Mouse (Mus musculus) spleen, adult 2 months (tissue): ENCODE data around the gene Cracr2b. TPM values are rescaled to one million over a fixed set of nuclear protein-coding genes. Genes with fewer than 3 reads are reported as not detected.

Source experiments
- DNase-seq, 2 experiments: peaks; one replicate each; pipeline versions ENCODE4 v3.0.0 to v3.0.0-alpha.2; 2012 to 2021; ENCODE audit warnings: low spot score in 2 of 2, low read depth in 1 of 2
- H3K27ac ChIP-seq: fragments of 200-500 bp; 2 replicates; pipeline ENCODE4 v1.5.1; 2012; ENCODE audit warnings: low read length, inconsistent platforms; ENCODE audit not compliant: insufficient read depth
- H3K27me3 ChIP-seq: fragments of 200-500 bp; 2 replicates; pipeline ENCODE4 v1.6.1; 2012; ENCODE audit warnings: mild to moderate bottlenecking, moderate library complexity, low read length, inconsistent platforms; ENCODE audit not compliant: control insufficient read depth, insufficient read depth
- H3K36me3 ChIP-seq: fragments of 200-500 bp; 2 replicates; pipeline ENCODE4 v1.6.1; 2012; ENCODE audit warnings: mild to moderate bottlenecking, low read length, inconsistent platforms; ENCODE audit not compliant: control insufficient read depth, insufficient read depth
- H3K4me1 ChIP-seq: fragments of 200-500 bp; 2 replicates; pipeline ENCODE4 v1.6.1; 2011; ENCODE audit warnings: inconsistent platforms; ENCODE audit not compliant: control insufficient read depth, insufficient read depth, insufficient read length
- H3K4me3 ChIP-seq: fragments of 200-500 bp; 2 replicates; pipeline ENCODE4 v1.5.1; 2011; ENCODE audit warnings: mild to moderate bottlenecking, inconsistent platforms; ENCODE audit not compliant: insufficient read depth, insufficient read length; ENCODE audit errors: extremely low read depth
- CTCF ChIP-seq: fragments of 200-500 bp; IDR thresholded peaks from 2 replicates; pipeline ENCODE4 v1.5.1; 2011; ENCODE audit warnings: mild to moderate bottlenecking, inconsistent platforms; ENCODE audit not compliant: insufficient read depth, insufficient read length, insufficient replicate concordance; ENCODE audit errors: extremely low read depth
- POLR2A ChIP-seq: fragments of 200-500 bp; IDR thresholded peaks from 2 replicates; pipeline ENCODE4 v1.6.1; 2011; ENCODE audit warnings: low read depth, low read length, inconsistent platforms
- WGBS: fragments of 180-500 bp; shearing (Covaris S2); methylation state at CpG from one replicate; pipeline ENCODE4 v1.1.7; 2018; 5-methylcytosine and 5-hydroxymethylcytosine counted together
- polyA plus RNA-seq: library from polyadenylated mRNA; depleted of rRNA; stranded (reverse); fragments of >200 nt; gene quantifications from 2 replicates; pipeline ENCODE4 v1.2.3, GENCODE M21; 2012

Gene Cracr2b
- polyA plus RNA-seq, 1 experiment: 17.7 TPM

DNA sequence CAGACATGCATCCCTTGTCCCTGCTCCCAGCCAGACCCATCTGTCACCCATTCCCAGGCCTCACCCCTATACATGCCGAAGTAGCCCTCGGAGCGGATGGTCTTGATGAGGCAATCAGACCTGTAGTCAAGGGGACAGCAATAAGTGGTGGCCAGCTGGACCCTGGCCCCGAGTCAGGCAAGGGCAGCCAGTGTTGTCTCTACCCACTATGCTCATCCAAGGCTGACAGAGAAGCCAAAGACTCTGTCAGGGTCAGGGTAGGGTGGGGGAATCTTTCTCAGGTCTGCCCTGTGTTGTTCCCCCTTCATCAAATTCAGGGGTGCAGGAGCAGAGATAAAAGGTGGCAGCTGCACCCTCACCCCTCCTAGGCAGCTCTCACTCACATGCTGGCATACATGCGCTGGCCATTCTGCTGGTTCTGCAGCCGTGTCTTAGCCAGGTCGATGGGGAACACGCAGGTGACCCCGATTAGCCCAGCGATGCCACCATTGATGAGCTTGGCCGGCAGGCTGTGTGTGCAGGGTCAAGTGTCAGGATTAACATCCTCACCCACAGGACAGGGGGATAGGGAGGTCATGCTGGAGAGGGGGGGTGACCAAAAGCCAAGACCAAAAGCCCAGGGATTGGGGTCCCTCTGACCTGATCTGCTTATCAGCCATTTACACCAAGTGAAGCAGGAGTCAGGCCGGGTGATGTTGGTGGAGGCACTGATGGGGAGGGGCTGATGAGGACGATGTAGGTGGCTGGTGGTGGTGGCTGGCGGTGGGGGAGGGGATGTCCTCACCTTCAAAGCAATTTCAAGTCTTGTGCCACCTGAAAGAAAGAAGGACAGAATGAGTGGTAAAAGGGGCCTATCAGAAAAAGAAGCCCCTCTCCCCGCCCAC lies 27.1 kb upstream of the Cracr2b start:
- no peak for DNase-seq
- Histone ChIP-seq H3K36me3 (peaks cover 19% of the 10 kb centered on the region), H3K4me1 (peaks cover 24% of the 10 kb centered on the region; the same call in 1 of the 2 replicates), H3K4me3 (no peak overlapping the region), H3K27me3 (no peaks in the 10 kb centered on the region), H3K27ac (no peak overlapping the region)
- 89% methylated on average over 15 of the region's 15 CpGs for WGBS
- no peak for TF ChIP-seq CTCF
- TF ChIP-seq POLR2A: no peak

DNA sequence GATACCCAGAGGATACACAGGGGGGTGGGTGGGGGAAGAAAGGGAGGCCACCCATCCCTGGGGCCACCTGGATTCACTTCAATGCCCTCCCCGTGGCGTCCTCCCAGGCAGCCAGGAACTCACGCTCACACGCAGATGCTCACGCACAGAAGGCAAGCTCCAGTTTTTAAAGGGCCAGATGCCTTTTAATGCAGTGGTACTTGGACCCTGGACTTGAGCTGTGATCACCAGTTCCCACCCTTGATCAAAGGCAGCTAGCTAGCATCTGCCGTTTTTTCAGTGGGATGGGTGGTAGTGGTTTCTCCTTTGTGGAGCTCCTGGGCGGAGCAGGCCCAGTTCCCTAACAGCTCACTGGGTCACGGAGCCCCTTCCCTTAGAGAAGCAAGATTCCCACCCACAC lies 26.4 kb upstream of the Cracr2b start:
- peaks cover 24% of the 10 kb centered on the region; the same call in 1 of the 2 replicates for H3K4me1 ChIP-seq
- no peak overlapping the region; the same call in 1 of the 2 replicates for H3K27ac ChIP-seq
- DNase-seq: peak in 1 of 2 experiments; percentile 3
- no peaks in the 10 kb centered on the region for H3K27me3 ChIP-seq
- TF ChIP-seq POLR2A (no peak), CTCF (no peak)
- H3K4me3 ChIP-seq: peak overlapping the region; percentile 63; the same call in 1 of the 2 replicates
- H3K36me3 ChIP-seq: peaks cover 19% of the 10 kb centered on the region
- WGBS: 26% methylated on average over 8 of the region's 8 CpGs

DNA sequence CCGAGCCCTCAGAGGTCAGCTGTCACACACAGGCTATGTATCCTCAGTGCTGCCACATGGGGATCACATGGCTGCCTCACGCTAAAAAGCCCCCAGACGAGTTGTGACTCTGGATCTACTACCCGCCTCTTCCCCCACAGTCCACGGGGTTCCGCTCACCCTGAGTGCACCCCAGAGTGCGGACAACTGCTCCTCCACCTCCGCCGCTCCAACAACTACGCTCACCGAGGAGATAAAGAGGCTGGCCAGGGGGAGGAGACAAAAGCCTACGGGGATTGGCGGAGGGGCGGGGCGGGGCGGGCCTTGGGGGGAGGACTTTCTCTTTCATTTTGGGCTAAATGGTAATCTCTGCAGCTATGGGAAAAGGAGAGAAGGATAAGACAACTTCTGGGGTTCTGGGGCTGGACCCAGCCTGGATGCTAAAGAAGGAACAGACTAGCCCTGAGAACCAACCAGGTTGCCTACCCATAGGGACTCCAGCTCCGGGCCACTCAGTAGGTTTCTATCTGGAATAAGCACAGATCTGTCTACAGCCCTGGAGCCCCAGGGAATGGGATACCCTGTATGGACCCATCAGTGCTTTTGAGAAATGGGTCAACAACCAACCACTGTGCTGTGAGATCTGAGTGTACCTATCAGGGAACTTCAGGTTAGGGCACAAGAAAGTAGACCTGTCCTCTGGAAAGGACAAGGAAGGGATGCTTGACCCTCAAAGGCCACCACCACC lies 25.6 kb upstream of the Cracr2b start:
- no peaks in the 10 kb centered on the region for H3K27me3 ChIP-seq
- DNase-seq: peak in 1 of 2 experiments; percentile 55
- H3K4me3 ChIP-seq: peak overlapping the region; percentile 63
- WGBS: 2% methylated on average over 17 of the region's 17 CpGs
- H3K36me3 ChIP-seq: peaks cover 19% of the 10 kb centered on the region
- H3K27ac ChIP-seq: peak overlapping the region; percentile 30
- TF ChIP-seq CTCF (no peak), POLR2A (no peak)
- peaks cover 24% of the 10 kb centered on the region; the same call in 1 of the 2 replicates for H3K4me1 ChIP-seq

- Histone ChIP-seq H3K27ac (0 out of 2 replicates have a peak overlapping the region, but pooled peaks have one; percentile 28), H3K4me3 (no peak overlapping the region)
- DNase-seq: no peak
Observed at GRCm38 (mm10) chr7:141435856-141436522, 24.9 kb upstream of the Cracr2b start.

GRCm38 (mm10) chr7:141436523-141436892 lies 24.4 kb upstream of the Cracr2b start:
- TF ChIP-seq POLR2A: no peak
- TF ChIP-seq CTCF: no peak
- Histone ChIP-seq H3K27me3 (no peaks in the 10 kb centered on the region), H3K36me3 (peaks cover 12% of the 10 kb centered on the region), H3K27ac (no peak overlapping the region), H3K4me1 (peaks cover 24% of the 10 kb centered on the region; the same call in 1 of the 2 replicates), H3K4me3 (no peak overlapping the region)
- no peak for DNase-seq
- WGBS: 48% methylated on average over 2 of the region's 2 CpGs

More at GRCm38 (mm10) chr7:141435856-141436522, 24.9 kb upstream of the Cracr2b start:
- WGBS: 78% methylated on average over 9 of the region's 9 CpGs
- H3K4me1 ChIP-seq: peaks cover 24% of the 10 kb centered on the region; the same call in 1 of the 2 replicates
- H3K36me3 ChIP-seq: peaks cover 15% of the 10 kb centered on the region
- TF ChIP-seq POLR2A: no peak
- no peak for TF ChIP-seq CTCF
- no peaks in the 10 kb centered on the region for H3K27me3 ChIP-seq
